Mouse (Mus musculus): ENCODE results near the gene Foxp1.

GRCm38 (mm10) chr6:99099781-99100180 lies 422.7 kb downstream of the Foxp1 start:
- TF ChIP-seq POLR2A (IDR thresholded peaks at IDR 0.05; ENCODE audit: insufficient read length, low read depth) = no peak
- TF ChIP-seq USF1 (IDR thresholded peaks at IDR 0.05; ENCODE audit: low read depth) = no peak
- TF ChIP-seq POLR2AphosphoS2 (IDR thresholded peaks at IDR 0.05; ENCODE audit: insufficient read length, low read depth) = no peak
- TF ChIP-seq MAX (IDR thresholded peaks at IDR 0.05; ENCODE audit: low read depth) = no peak
- no peak for TF ChIP-seq MYOD1 (IDR thresholded peaks at IDR 0.05; ENCODE audit: control insufficient read depth in 1 of 3, insufficient read length in 2 of 3, low read depth in 2 of 3)
- no peak for TF ChIP-seq TCF12 (IDR thresholded peaks at IDR 0.05; ENCODE audit: insufficient read depth, poor library complexity, severe bottlenecking)
- no peak for TF ChIP-seq E2F4 (IDR thresholded peaks at IDR 0.05; ENCODE audit: insufficient read depth)
- TF ChIP-seq CEBPB (IDR thresholded peaks at IDR 0.05; ENCODE audit: insufficient read depth, poor library complexity, severe bottlenecking) = no peak
- no peak for TF ChIP-seq REST (IDR thresholded peaks at IDR 0.05; ENCODE audit: insufficient read depth, insufficient read length)
- TF ChIP-seq MYOG (IDR thresholded peaks at IDR 0.05; ENCODE audit: control insufficient read depth in 1 of 3, insufficient read depth in 1 of 3, insufficient read length in 2 of 3, low read depth in 2 of 3) = no peak
- TF ChIP-seq SRF (IDR thresholded peaks at IDR 0.05; ENCODE audit: control insufficient read depth, insufficient read length, low read depth) = no peak
